Mouse (Mus musculus): ENCODE measurements around the gene Timm29.

- TF ChIP-seq POLR2A (IDR thresholded peaks at IDR 0.05; ENCODE audit: control insufficient read depth, extremely low read depth, insufficient read depth, low read length, poor library complexity): no peak
- no peak for TF ChIP-seq CTCF (IDR thresholded peaks at IDR 0.05; ENCODE audit: borderline replicate concordance, control insufficient read depth, extremely low read depth, insufficient read depth, low read length, poor library complexity)
Measured at GRCm38 (mm10) chr9:21598198-21598597, 5.7 kb downstream of the Timm29 start.
